15 mouse cellular contexts compared by ENCODE assay signal in the genomic region with DNA sequence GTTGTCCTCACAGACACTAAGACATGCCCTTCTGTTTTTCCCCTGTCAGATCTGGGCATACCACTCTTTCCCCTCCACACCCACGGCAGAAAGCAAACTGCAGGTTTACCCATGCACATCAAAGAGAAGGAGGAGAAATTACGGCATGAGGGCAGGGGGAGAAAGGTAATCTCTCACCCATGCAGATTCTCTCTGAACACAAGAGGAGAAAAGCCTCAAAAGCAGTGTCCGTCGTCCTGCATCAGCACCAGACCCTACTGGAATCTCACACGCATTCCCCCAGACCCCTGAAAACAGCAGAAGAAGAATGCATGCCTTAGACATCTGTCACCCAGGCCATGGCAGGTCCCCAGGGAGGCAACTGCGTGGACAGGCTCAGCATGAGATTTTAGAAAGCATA.
DNase-seq lines count a peak whose midpoint lies in the region; ATAC-seq and TF ChIP-seq lines count a peak whose summit lies in the region.
"Had no signal": no experiment of that assay in that cellular context is flagged by ENCODE, and none has a peak within 500 bp of the region (broad histone marks: within the 10 kb centered on the region; RNA-seq: fewer than 3 reads in every experiment).

No protein-coding gene starts in this region.

- no peaks in the 10 kb centered on the region for H3K9me3 ChIP-seq in kidney, embryonic 14.5 days (ENCODE audit: control insufficient read depth, low read length)
- no peaks in the 10 kb centered on the region for H3K9me3 ChIP-seq in stomach, embryonic 14.5 days (ENCODE audit: control insufficient read depth, low read depth, low read length)
- no peaks in the 10 kb centered on the region for H3K9me3 ChIP-seq in stomach, postnatal 0 days (ENCODE audit: control insufficient read depth, low read length)
- H3K9me3 ChIP-seq in hindbrain, postnatal 0 days (ENCODE audit: low read length): no peaks in the 10 kb centered on the region
- H3K9me3 ChIP-seq in neural tube, embryonic 15.5 days (replicated peaks): no peaks in the 10 kb centered on the region
- no peaks in the 10 kb centered on the region for H3K9me3 ChIP-seq in forebrain, embryonic 15.5 days
- H3K9me3 ChIP-seq: liver, embryonic 15.5 days had no signal

- no peak overlapping the region for H3K27ac ChIP-seq in kidney, embryonic 14.5 days (ENCODE audit: low read depth, low read length)
- no peak overlapping the region for H3K27ac ChIP-seq in kidney, adult 2 months (ENCODE audit: insufficient read depth, low read depth, low read length)
- no peak overlapping the region for H3K27ac ChIP-seq in stomach, embryonic 14.5 days (ENCODE audit: low read length)
- H3K27ac ChIP-seq in stomach, postnatal 0 days (replicated peaks): no peak overlapping the region
- no peak overlapping the region for H3K27ac ChIP-seq in hindbrain, postnatal 0 days
- peak overlapping the region; percentile 66; the same call in 1 of the 2 replicates for H3K27ac ChIP-seq in neural tube, embryonic 15.5 days (replicated peaks)
- H3K27ac ChIP-seq in forebrain, embryonic 15.5 days (replicated peaks): no peak overlapping the region
- H3K27ac ChIP-seq: liver, embryonic 15.5 days; macrophage had no signal

- H3K4me1 ChIP-seq in kidney, embryonic 14.5 days (ENCODE audit: control insufficient read depth, insufficient read depth, low read length): peaks cover 18% of the 10 kb centered on the region
- H3K4me1 ChIP-seq in kidney, adult 2 months (ENCODE audit: control insufficient read depth, insufficient read depth, low read length): no peaks in the 10 kb centered on the region
- H3K4me1 ChIP-seq in stomach, embryonic 14.5 days (ENCODE audit: control insufficient read depth, insufficient read depth, low read length): peaks cover 15% of the 10 kb centered on the region
- 0 out of 2 replicates have a peak, but pooled peaks cover 2% of the 10 kb centered on the region for H3K4me1 ChIP-seq in stomach, postnatal 0 days (replicated peaks; ENCODE audit: control insufficient read depth, insufficient read depth)
- peaks cover 8% of the 10 kb centered on the region for H3K4me1 ChIP-seq in hindbrain, postnatal 0 days (ENCODE audit: insufficient read depth, low read length)
- H3K4me1 ChIP-seq in neural tube, embryonic 15.5 days: peaks cover 31% of the 10 kb centered on the region
- H3K4me1 ChIP-seq in forebrain, embryonic 15.5 days: peaks cover 10% of the 10 kb centered on the region
- H3K4me1 ChIP-seq: liver, embryonic 15.5 days had no signal

- no peaks in the 10 kb centered on the region for H3K27me3 ChIP-seq in kidney, embryonic 14.5 days (ENCODE audit: control insufficient read depth, insufficient read depth, low read length)
- no peaks in the 10 kb centered on the region for H3K27me3 ChIP-seq in kidney, adult 2 months (replicated peaks; ENCODE audit: control insufficient read depth, insufficient read depth, low read length)
- no peaks in the 10 kb centered on the region for H3K27me3 ChIP-seq in stomach, embryonic 14.5 days (ENCODE audit: control insufficient read depth, insufficient read depth, low read length)
- H3K27me3 ChIP-seq in stomach, postnatal 0 days (ENCODE audit: control insufficient read depth, insufficient read depth, low read length): no peaks in the 10 kb centered on the region
- H3K27me3 ChIP-seq in hindbrain, postnatal 0 days (ENCODE audit: insufficient read depth, low read length): no peaks in the 10 kb centered on the region
- H3K27me3 ChIP-seq in neural tube, embryonic 15.5 days (replicated peaks): no peaks in the 10 kb centered on the region
- H3K27me3 ChIP-seq in forebrain, embryonic 15.5 days: no peaks in the 10 kb centered on the region
- H3K27me3 ChIP-seq: liver, embryonic 15.5 days had no signal

- DNase-seq in kidney, adult 2 months: no peak
- DNase-seq in stomach, postnatal 0 days (ENCODE audit: low spot score): no peak
- DNase-seq in hindbrain, postnatal 0 days (ENCODE audit: low spot score): no peak
- DNase-seq: adrenal gland, postnatal 25 days; gastrocnemius, postnatal 25 days; layer of hippocampus, adult 9-11 months; right cerebral cortex, postnatal 25 days; thymus, postnatal 36 days had no signal

- no peaks in the 10 kb centered on the region for H3K36me3 ChIP-seq in kidney, embryonic 14.5 days (ENCODE audit: control insufficient read depth, insufficient read depth, low read length)
- no peaks in the 10 kb centered on the region for H3K36me3 ChIP-seq in kidney, adult 2 months (ENCODE audit: control insufficient read depth, insufficient read depth, low read length)
- no peaks in the 10 kb centered on the region for H3K36me3 ChIP-seq in stomach, embryonic 14.5 days (ENCODE audit: control insufficient read depth, insufficient read depth, low read length)
- H3K36me3 ChIP-seq in stomach, postnatal 0 days (ENCODE audit: control insufficient read depth, insufficient read depth, low read length): no peaks in the 10 kb centered on the region
- H3K36me3 ChIP-seq in hindbrain, postnatal 0 days (ENCODE audit: insufficient read depth, low read length): no peaks in the 10 kb centered on the region
- H3K36me3 ChIP-seq in neural tube, embryonic 15.5 days: no peaks in the 10 kb centered on the region
- H3K36me3 ChIP-seq in forebrain, embryonic 15.5 days: no peaks in the 10 kb centered on the region
- H3K36me3 ChIP-seq: liver, embryonic 15.5 days had no signal

- TF ChIP-seq POLR2A in kidney, adult 2 months (IDR thresholded peaks at IDR 0.05; ENCODE audit: low read depth, low read length): no peak

- TF ChIP-seq EP300 in stomach, postnatal 0 days (optimal IDR thresholded peaks at IDR 0.05): no peak

- 18% methylated on average over 6 of the region's 6 CpGs for WGBS in kidney, embryonic 14.5 days
- WGBS in kidney, adult 2 months: 34% methylated on average over 6 of the region's 6 CpGs
- 23% methylated on average over 6 of the region's 6 CpGs for WGBS in stomach, embryonic 14.5 days
- 50% methylated on average over 6 of the region's 6 CpGs for WGBS in stomach, postnatal 0 days
- WGBS in hindbrain, postnatal 0 days: 29% methylated on average over 6 of the region's 6 CpGs
- 20% methylated on average over 6 of the region's 6 CpGs for WGBS in neural tube, embryonic 15.5 days
- 53% methylated on average over 6 of the region's 6 CpGs for WGBS in forebrain, embryonic 15.5 days

- H3K9ac ChIP-seq in kidney, embryonic 14.5 days (ENCODE audit: low read depth, low read length): no peak overlapping the region; the same call in 1 of the 2 replicates
- no peak overlapping the region for H3K9ac ChIP-seq in stomach, embryonic 14.5 days (replicated peaks; ENCODE audit: low read depth, low read length)
- no peak overlapping the region for H3K9ac ChIP-seq in stomach, postnatal 0 days (ENCODE audit: low read length)
- no peak overlapping the region for H3K9ac ChIP-seq in hindbrain, postnatal 0 days (replicated peaks; ENCODE audit: low read length)
- no peak overlapping the region for H3K9ac ChIP-seq in neural tube, embryonic 15.5 days (replicated peaks)
- H3K9ac ChIP-seq in forebrain, embryonic 15.5 days (replicated peaks): no peak overlapping the region
- H3K9ac ChIP-seq: liver, embryonic 15.5 days had no signal

- peak overlapping the region; percentile 9; the same call in 1 of the 2 replicates for H3K4me3 ChIP-seq in kidney, embryonic 14.5 days (ENCODE audit: low read length)
- H3K4me3 ChIP-seq in kidney, adult 2 months (ENCODE audit: insufficient read depth, low read depth, low read length): no peak overlapping the region
- no peak overlapping the region for H3K4me3 ChIP-seq in stomach, embryonic 14.5 days (ENCODE audit: low read depth, low read length)
- no peak overlapping the region for H3K4me3 ChIP-seq in stomach, postnatal 0 days (ENCODE audit: low read depth, low read length)
- H3K4me3 ChIP-seq in hindbrain, postnatal 0 days (ENCODE audit: low read length): no peak overlapping the region
- H3K4me3 ChIP-seq in neural tube, embryonic 15.5 days (replicated peaks): 0 out of 2 replicates have a peak overlapping the region, but pooled peaks have one; percentile 1
- no peak overlapping the region for H3K4me3 ChIP-seq in forebrain, embryonic 15.5 days
- H3K4me3 ChIP-seq: liver, embryonic 15.5 days had no signal

- H3K4me2 ChIP-seq in kidney, embryonic 14.5 days (replicated peaks; ENCODE audit: low read depth, low read length): peak overlapping the region; percentile 27
- 0 out of 2 replicates have a peak overlapping the region, but pooled peaks have one; percentile 4 for H3K4me2 ChIP-seq in stomach, embryonic 14.5 days (replicated peaks; ENCODE audit: low read depth, low read length)
- H3K4me2 ChIP-seq in stomach, postnatal 0 days (replicated peaks; ENCODE audit: low read depth): no peak overlapping the region
- 0 out of 2 replicates have a peak overlapping the region, but pooled peaks have one; percentile 31 for H3K4me2 ChIP-seq in hindbrain, postnatal 0 days (ENCODE audit: low read depth, low read length)
- peak overlapping the region; percentile 30 for H3K4me2 ChIP-seq in neural tube, embryonic 15.5 days
- H3K4me2 ChIP-seq in forebrain, embryonic 15.5 days (replicated peaks): no peak overlapping the region
- H3K4me2 ChIP-seq: liver, embryonic 15.5 days had no signal

- TF ChIP-seq CTCF in kidney, adult 2 months (conservative IDR thresholded peaks at IDR 0.05; ENCODE audit: insufficient read depth, insufficient read length, low read depth, low read length): no peak
- no peak for TF ChIP-seq CTCF in stomach, postnatal 0 days (IDR thresholded peaks at IDR 0.05; ENCODE audit: low read depth)
- TF ChIP-seq CTCF in hindbrain, postnatal 0 days (IDR thresholded peaks at IDR 0.05; ENCODE audit: low read depth): no peak

- no peak for ATAC-seq in kidney, embryonic 14.5 days (ENCODE audit: low FRiP score, low TSS enrichment)
- no peak for ATAC-seq in stomach, embryonic 14.5 days (ENCODE audit: insufficient number of reproducible peaks, insufficient read depth, low FRiP score, low read depth)
- no peak for ATAC-seq in stomach, postnatal 0 days (ENCODE audit: low FRiP score, low TSS enrichment)
- no peak for ATAC-seq in hindbrain, postnatal 0 days
- no peak for ATAC-seq in neural tube, embryonic 15.5 days (ENCODE audit: low FRiP score)
- ATAC-seq in forebrain, embryonic 15.5 days (replicated peaks): no peak
- ATAC-seq in monocyte, adult 5-6 weeks (replicated peaks; ENCODE audit: insufficient number of reproducible peaks, low FRiP score, low TSS enrichment, poor library complexity, severe bottlenecking): no peak

Comparison
In these comparisons a context has a peak if more than half of its experiments do, and no peak if none do; other contexts are left out.
1. H3K4me2 ChIP-seq: peak in kidney, embryonic 14.5 days (single experiment), stomach, embryonic 14.5 days (single experiment), hindbrain, postnatal 0 days (single experiment) and neural tube, embryonic 15.5 days (single experiment); none in stomach, postnatal 0 days (single experiment) and forebrain, embryonic 15.5 days (single experiment).
2. H3K4me3 ChIP-seq: peak in kidney, embryonic 14.5 days (single experiment) and neural tube, embryonic 15.5 days (single experiment); none in kidney, adult 2 months (single experiment), stomach, embryonic 14.5 days (single experiment), stomach, postnatal 0 days (single experiment), hindbrain, postnatal 0 days (single experiment) and forebrain, embryonic 15.5 days (single experiment).